Mouse (Mus musculus) lung, adult 2 months (tissue): ENCODE measurements around the gene Ncl.

ENCODE experiments used
- CTCF ChIP-seq: fragments of 200-500 bp; IDR thresholded peaks from 2 replicates; pipeline ENCODE4 v1.5.1; 2011; ENCODE audit warnings: mild to moderate bottlenecking, low read length, control low read depth; ENCODE audit not compliant: insufficient read depth
- POLR2A ChIP-seq: fragments of 200-500 bp; IDR thresholded peaks from 2 replicates; pipeline ENCODE4 v1.6.1; 2011; ENCODE audit warnings: low read depth, mild to moderate bottlenecking, control low read depth, low read length, borderline replicate concordance; ENCODE audit errors: extremely low read depth

- TF ChIP-seq POLR2A = no peak
- TF ChIP-seq CTCF = peak; percentile 17; the same call in 1 of the 2 replicates
Measured at GRCm38 (mm10) chr1:86313772-86314125, 45.5 kb downstream of the Ncl start.
